Mouse (Mus musculus) forebrain, embryonic 10.5 days (tissue): ENCODE results near the gene Agbl2. TPM values are rescaled to one million over a fixed set of nuclear protein-coding genes. Genes with fewer than 3 reads are reported as not detected.
A peak's percentile ranks its signal among the peaks of the same experiment; 100 is the strongest.

Experiments
- DNase-seq: peaks from one replicate; pipeline ENCODE4 v3.0.0-alpha.2; 2017; ENCODE audit warnings: low spot score; ENCODE audit errors: extremely low spot score
- H3K27ac ChIP-seq: fragments of 300-500 bp; sonication (generic); 2 replicates; pipeline ENCODE4 v1.5.1; 2016; ENCODE audit warnings: mild to moderate bottlenecking
- H3K27me3 ChIP-seq: fragments of 300-500 bp; sonication (generic); 2 replicates; pipeline ENCODE4 v1.6.1; 2016; ENCODE audit warnings: mild to moderate bottlenecking; ENCODE audit not compliant: poor library complexity, severe bottlenecking
- H3K36me3 ChIP-seq: fragments of 300-500 bp; sonication (generic); replicated peaks from 2 replicates; pipeline ENCODE4 v1.6.1; 2016; ENCODE audit warnings: mild to moderate bottlenecking, moderate library complexity
- H3K4me1 ChIP-seq: fragments of 300-500 bp; sonication (generic); 2 replicates; pipeline ENCODE4 v1.6.1; 2016
- H3K4me3 ChIP-seq: fragments of 300-500 bp; sonication (generic); 2 replicates; pipeline ENCODE4 v1.5.1; 2016; ENCODE audit warnings: mild to moderate bottlenecking, moderate library complexity
- H3K9me3 ChIP-seq: fragments of 300-500 bp; sonication (generic); 2 replicates; pipeline ENCODE4 v1.6.1; 2016; ENCODE audit warnings: mild to moderate bottlenecking, moderate library complexity
- WGBS: fragments of 180-500 bp; shearing (Covaris S2); methylation state at CpG from one replicate; pipeline ENCODE4 v1.1.7; 2016; 5-methylcytosine and 5-hydroxymethylcytosine counted together
- polyA plus RNA-seq: library from polyadenylated mRNA; unstranded; fragments of >200 nt; fragmentation: Nextera tagmentation; extraction: Ambion mirVana; gene quantifications from 2 replicates; pipeline ENCODE4 v1.2.1, GENCODE M21; 2016

Gene Agbl2
- polyA plus RNA-seq, 1 experiment from 2014 or later: 0.58 TPM

DNA sequence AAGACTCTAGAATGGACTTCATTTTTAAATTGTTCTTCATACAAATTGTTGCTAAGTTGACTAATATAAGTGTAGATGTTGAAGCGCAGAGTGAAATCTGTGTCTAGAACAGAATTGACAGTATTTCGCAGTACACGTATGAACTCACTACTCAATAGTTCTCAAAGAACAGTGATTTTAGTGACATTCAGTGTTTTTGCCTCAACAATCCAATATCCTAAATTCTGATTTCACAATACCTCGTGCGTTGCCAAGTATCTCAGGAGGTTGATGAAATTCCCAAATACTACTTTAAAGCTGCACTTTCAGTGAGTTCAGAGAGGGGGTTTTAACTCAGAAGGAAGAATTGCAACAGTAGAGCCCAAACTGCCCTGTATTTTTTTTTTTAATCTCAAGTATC lies 65.8 kb downstream of the Agbl2 start:
- peak overlapping the region; percentile 94 for H3K4me3 ChIP-seq
- H3K27ac ChIP-seq: no peak overlapping the region
- H3K27me3 ChIP-seq: no peaks in the 10 kb centered on the region
- 93% methylated on average over 5 of the region's 5 CpGs for WGBS
- H3K36me3 ChIP-seq: peaks cover 42% of the 10 kb centered on the region
- DNase-seq: no peak
- no peaks in the 10 kb centered on the region for H3K9me3 ChIP-seq
- peaks cover 23% of the 10 kb centered on the region for H3K4me1 ChIP-seq

DNA sequence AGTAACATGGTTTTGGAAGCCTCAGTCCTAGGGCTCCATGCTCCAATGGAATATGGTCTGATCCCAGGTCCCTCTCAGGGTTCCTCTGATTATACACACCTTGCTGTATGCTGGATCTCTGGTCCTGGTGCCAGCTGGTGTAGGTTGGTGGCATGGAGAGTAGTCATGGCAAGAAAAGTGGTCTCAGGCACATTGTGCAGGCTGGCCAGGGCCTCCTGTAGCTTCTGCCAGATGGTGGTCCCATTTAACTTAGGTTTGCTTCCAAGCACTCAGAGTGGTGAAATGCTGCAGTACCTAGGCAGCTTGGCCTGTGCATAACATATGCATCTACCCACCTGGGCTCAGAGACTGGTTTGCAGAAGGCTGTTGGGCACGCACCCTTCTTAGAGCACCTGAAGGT lies 67.9 kb downstream of the Agbl2 start:
- H3K4me1 ChIP-seq: peaks cover 23% of the 10 kb centered on the region
- H3K36me3 ChIP-seq: peaks cover 62% of the 10 kb centered on the region
- H3K9me3 ChIP-seq: no peaks in the 10 kb centered on the region
- no peak for DNase-seq
- WGBS: 96% methylated on average over 1 of the region's 1 CpGs
- H3K4me3 ChIP-seq: no peak overlapping the region
- no peak overlapping the region for H3K27ac ChIP-seq
- no peaks in the 10 kb centered on the region for H3K27me3 ChIP-seq

DNA sequence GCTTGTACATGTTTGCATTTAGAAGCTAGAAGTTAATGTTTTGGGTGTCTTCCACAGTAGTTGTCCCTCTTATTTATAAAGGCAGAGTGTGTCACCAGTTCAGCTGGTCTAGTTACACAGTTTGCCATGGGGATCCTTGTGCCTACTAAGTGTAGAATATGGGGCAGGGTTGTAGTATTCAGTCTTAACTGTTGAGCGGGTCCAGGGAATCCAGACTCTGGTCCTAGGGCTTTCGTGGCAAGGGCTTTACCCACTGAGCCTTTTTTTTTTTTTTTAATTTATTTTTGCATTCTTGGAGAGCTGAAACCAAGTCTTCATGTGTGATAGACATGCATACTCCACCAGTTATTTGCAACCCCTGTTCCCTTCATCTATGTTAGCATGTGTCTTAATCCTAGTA lies 79.0 kb downstream of the Agbl2 start:
- Histone ChIP-seq H3K9me3 (no peaks in the 10 kb centered on the region), H3K27ac (no peak overlapping the region), H3K4me1 (peaks cover 11% of the 10 kb centered on the region; the same call in 1 of the 2 replicates), H3K36me3 (peaks cover 99% of the 10 kb centered on the region), H3K4me3 (no peak overlapping the region), H3K27me3 (no peaks in the 10 kb centered on the region)
- 98% methylated on average over 2 of the region's 2 CpGs for WGBS
- DNase-seq: no peak

DNA sequence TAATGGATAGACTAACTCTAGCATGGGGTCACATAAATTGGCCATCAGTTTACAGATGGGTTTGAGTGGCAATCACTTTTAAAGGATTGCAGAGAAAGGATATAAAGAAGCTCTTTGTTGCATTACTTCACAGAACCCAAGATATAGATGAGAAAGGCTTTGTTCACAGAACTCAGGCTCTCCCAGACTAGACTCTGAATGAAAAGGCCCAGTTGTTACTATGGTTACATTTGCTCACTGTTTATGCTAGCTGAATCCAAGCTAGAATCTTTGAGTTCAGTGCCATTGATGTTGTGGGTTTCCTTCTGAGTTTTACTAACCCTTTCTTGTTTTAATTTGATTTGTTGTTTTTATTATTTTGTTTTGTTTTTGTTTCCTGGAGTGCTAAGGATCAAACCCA lies 81.7 kb downstream of the Agbl2 start:
- no peak overlapping the region for H3K4me3 ChIP-seq
- H3K9me3 ChIP-seq: no peaks in the 10 kb centered on the region
- peaks cover 95% of the 10 kb centered on the region for H3K36me3 ChIP-seq
- no peak for DNase-seq
- no peaks in the 10 kb centered on the region for H3K27me3 ChIP-seq
- H3K27ac ChIP-seq: no peak overlapping the region
- peaks cover 11% of the 10 kb centered on the region; the same call in 1 of the 2 replicates for H3K4me1 ChIP-seq

DNA sequence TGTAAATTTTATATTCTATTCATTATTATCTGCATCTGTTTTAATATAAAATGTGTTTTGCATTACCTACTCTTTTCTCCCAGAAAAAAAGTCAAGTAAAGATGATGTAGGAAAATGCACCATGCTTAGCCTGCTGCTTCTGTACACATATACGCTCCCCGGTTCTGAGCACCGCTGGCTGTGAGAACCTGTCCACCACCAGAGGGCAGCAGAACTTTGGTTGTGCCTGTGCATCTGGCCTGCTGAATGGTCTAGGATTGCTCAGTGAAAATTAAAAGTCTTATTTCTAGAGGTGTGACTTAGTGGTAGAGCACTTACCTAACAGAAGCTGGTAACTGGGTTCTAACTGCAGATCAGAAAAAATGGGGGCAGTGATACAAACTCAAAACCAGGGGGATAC lies 84.0 kb downstream of the Agbl2 start:
- 37% methylated on average over 3 of the region's 3 CpGs for WGBS
- H3K36me3 ChIP-seq: peaks cover 72% of the 10 kb centered on the region

DNA sequence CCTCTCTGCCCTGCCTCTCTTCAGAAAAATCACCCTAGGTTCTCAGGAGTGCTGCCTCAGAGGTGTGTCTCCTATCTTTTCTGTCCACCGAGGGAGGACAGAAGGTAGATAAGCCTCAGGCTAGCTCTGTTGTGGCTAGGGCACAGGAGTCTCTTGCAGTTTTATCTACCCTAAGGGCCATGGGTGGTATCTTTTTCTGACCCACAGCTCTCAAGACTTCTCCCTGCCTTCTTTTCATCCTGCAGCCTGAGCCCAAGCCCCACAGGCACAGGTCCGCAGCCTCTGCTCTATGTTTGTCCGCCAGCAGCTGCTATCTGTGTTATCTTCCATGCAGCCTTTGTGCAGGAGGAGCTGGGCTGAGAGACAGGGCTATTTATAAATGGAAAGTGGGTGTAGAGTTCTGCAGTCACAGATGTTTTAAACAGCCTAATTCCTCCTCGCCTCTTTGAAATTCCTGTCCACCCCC lies 87.6 kb downstream of the Agbl2 start:
- Histone ChIP-seq H3K4me1 (no peaks in the 10 kb centered on the region), H3K9me3 (no peaks in the 10 kb centered on the region), H3K27me3 (no peaks in the 10 kb centered on the region), H3K27ac (0 out of 2 replicates have a peak overlapping the region, but pooled peaks have one; percentile 40), H3K36me3 (peaks cover 35% of the 10 kb centered on the region), H3K4me3 (no peak overlapping the region)
- DNase-seq: no peak
- WGBS: 72% methylated on average over 4 of the region's 4 CpGs

More for the DNA sequence above, 84.0 kb downstream of the Agbl2 start:
- DNase-seq: peak; percentile 77
- no peak overlapping the region for H3K27ac ChIP-seq
- H3K9me3 ChIP-seq: no peaks in the 10 kb centered on the region
- H3K4me3 ChIP-seq: no peak overlapping the region
- peaks cover 11% of the 10 kb centered on the region; the same call in 1 of the 2 replicates for H3K4me1 ChIP-seq
- H3K27me3 ChIP-seq: no peaks in the 10 kb centered on the region

DNA sequence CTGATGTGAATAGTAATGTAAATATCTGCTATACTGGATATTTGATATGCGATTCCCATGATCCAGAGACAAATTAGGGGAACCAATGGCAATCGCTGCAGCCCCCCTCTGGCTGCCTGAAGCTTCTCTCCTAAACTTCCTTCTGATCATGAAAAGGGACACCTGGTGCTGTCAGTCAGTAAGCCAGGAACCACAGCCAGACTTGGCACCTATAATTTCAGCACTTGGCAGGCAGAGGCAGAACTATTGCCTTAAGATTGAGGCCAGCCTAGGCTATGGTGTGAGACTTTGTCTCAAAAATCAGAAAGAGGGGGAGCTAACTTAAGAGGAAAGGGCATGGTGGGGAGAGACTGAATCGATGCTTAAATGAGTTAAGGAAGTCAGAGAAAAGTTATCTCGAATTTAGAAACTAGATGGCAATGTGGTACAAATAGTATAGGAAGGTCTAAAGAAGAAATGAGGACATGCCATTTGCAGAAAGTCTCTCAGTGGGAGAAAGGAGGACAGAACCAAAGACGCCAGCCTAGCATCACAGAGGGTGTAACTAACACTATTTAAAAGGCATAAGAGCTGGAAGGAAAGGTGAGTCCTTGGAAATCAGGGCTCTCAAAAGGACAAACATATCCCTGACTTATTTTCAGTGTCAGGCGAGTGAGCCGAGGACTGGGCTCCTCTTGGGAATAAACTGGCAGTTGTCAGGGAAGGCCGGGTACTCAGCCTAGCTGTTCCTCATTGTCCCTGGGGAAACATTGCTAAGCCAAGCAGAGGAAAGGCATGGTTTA lies 88.8 kb downstream of the Agbl2 start:
- H3K9me3 ChIP-seq: no peaks in the 10 kb centered on the region
- H3K4me1 ChIP-seq: no peaks in the 10 kb centered on the region
- H3K27me3 ChIP-seq: no peaks in the 10 kb centered on the region
- H3K4me3 ChIP-seq: no peak overlapping the region
- 78% methylated on average over 8 of the region's 8 CpGs for WGBS
- no peak overlapping the region for H3K27ac ChIP-seq
- DNase-seq: no peak
- peaks cover 23% of the 10 kb centered on the region for H3K36me3 ChIP-seq

DNA sequence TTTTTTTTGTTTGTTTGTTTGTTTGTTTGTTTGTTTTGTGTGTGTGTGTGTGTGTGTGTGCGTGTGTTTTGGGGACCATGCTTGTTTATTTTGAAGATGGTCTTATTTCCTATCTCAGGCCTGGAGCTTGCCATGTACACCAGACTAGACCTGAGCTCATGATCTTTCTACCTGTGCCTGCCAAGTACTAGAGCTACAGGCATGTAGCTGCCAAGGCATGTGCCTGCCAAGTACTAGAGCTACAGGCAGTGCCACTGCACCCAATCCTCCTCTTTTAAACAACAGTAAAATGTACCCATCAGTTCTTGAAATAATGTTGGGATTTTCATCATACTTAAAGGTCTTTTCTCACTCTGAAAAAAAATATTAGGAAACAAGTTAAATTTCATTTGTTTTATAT lies 91.5 kb downstream of the Agbl2 start:
- H3K4me3 ChIP-seq: no peak overlapping the region
- H3K4me1 ChIP-seq: peaks cover 2% of the 10 kb centered on the region
- H3K9me3 ChIP-seq: no peaks in the 10 kb centered on the region
- no peaks in the 10 kb centered on the region; the same call in 1 of the 2 replicates for H3K36me3 ChIP-seq
- H3K27me3 ChIP-seq: 0 out of 2 replicates have a peak, but pooled peaks cover under 1% of the 10 kb centered on the region
- no peak for DNase-seq
- H3K27ac ChIP-seq: no peak overlapping the region
- 89% methylated on average over 1 of the region's 1 CpGs for WGBS

DNA sequence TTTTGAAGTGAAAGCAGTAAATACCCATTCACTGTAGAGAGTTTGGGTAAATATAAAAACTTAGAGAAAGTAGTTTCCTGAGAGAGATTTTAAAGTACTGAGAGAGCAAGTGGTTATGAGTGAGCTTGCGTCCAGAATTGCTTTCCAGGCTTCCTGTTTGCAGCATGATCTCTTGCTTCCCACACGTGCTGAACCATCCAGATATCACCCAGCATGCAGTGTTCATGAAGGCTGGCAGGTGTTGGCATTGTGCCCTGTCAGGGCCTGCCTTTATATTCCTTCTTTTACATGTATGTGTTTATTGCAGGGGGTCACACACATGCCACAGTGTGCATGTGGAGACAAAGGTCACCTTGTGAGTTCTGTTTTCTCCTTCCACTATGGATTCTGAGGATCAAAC lies 92.7 kb downstream of the Agbl2 start:
- 85% methylated on average over 2 of the region's 2 CpGs for WGBS
- peaks cover 5% of the 10 kb centered on the region for H3K27me3 ChIP-seq

DNA sequence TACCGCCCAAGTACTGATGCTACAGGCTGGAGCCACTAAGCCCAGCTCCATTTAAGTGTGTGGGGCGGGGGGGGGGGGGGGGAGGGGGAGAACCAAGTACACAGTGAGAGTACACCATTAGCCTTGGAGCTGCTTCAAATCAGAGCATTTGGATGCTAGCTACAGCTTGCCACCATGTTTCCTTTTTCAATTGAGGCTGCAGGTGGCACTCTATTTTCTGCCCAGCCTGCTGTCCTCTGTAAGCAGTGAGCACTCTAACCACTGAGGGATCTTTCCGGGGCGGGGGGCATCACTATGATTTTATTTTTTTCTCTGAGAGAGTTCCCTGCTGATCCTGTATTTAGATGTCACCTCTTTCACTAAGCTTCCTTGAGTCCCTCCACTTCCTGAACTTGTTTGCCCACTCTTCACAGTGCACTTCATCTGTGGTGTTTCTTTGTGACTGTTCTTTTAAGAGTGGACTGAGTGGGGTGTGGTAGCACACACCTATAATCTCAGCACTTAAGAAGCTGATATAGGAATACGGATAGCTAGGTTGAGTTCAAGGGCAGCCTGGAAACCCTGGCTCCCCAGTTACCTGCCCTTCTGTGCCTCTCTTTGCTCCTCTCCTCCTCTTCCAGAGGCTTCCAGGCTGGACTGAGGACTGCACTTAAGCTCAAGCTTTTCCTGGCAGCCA lies 95.2 kb downstream of the Agbl2 start:
- Histone ChIP-seq H3K27me3 (peaks cover 16% of the 10 kb centered on the region), H3K4me3 (no peak overlapping the region), H3K27ac (no peak overlapping the region), H3K4me1 (peaks cover 24% of the 10 kb centered on the region), H3K36me3 (no peaks in the 10 kb centered on the region), H3K9me3 (no peaks in the 10 kb centered on the region)
- no peak for DNase-seq
- 62% methylated on average over 5 of the region's 5 CpGs for WGBS

More for the DNA sequence above, 92.7 kb downstream of the Agbl2 start:
- Histone ChIP-seq H3K27ac (no peak overlapping the region), H3K9me3 (no peaks in the 10 kb centered on the region), H3K4me3 (no peak overlapping the region), H3K4me1 (peaks cover 14% of the 10 kb centered on the region), H3K36me3 (no peaks in the 10 kb centered on the region)
- no peak for DNase-seq

DNA sequence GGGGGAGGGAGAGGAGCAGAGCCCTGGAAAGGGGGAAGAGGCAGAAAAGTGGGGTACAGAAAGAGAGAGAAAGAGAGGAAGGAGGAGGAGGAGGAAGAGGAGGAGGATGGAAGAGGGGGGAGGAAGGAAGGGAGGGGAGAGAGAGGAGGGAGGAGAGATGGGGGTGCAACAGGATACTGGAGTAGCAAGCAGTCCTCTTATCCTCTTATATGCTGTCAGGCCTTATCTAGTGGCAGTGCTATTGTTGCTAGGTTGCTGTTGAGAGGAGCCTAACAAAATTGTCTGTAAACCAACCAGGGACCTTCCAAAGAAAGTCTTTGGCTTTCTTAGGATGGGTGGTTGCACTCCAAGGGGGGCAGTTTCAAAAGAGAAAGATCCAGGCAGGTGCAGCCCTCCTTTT lies 96.9 kb downstream of the Agbl2 start:
- Histone ChIP-seq H3K27me3 (peaks cover 24% of the 10 kb centered on the region), H3K4me3 (no peak overlapping the region), H3K9me3 (no peaks in the 10 kb centered on the region; the same call in 1 of the 2 replicates), H3K4me1 (peaks cover 25% of the 10 kb centered on the region), H3K27ac (no peak overlapping the region), H3K36me3 (no peaks in the 10 kb centered on the region)
- DNase-seq: no peak

DNA sequence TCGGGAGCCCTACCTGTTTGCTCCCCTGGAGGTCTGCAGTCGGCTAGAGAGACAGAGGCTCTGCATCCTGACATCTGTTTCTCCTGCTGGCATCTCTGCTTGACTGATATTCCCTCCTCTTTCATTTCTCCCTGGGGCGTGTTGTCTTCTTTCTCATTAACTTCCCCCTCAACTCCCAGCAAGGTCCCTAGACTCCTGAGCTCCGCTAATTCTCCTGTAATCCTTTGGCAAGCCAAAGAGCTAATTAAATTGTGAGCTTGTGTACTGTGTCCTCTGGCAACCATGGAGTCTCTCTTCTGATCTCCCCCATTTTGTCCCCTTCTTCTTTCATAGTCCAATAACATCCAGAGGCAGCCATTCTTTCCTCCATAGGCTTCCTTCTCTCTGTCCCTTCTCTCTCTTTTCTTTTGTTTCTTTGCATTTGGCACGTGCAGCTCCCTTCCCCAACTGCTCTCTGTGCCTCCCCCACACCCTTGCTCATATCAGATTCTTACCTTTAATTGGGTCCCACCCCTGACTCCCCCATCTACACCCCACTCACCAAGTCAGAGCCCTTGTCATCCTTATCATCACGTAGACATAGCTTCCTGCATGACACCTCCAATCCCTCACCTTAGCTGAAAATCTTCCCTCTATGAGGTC lies 97.7 kb downstream of the Agbl2 start:
- Histone ChIP-seq H3K9me3 (no peaks in the 10 kb centered on the region; the same call in 1 of the 2 replicates), H3K4me1 (peaks cover 34% of the 10 kb centered on the region), H3K4me3 (no peak overlapping the region), H3K36me3 (no peaks in the 10 kb centered on the region), H3K27ac (no peak overlapping the region), H3K27me3 (peaks cover 32% of the 10 kb centered on the region)
- WGBS: 13% methylated on average over 6 of the region's 6 CpGs
- no peak for DNase-seq

DNA sequence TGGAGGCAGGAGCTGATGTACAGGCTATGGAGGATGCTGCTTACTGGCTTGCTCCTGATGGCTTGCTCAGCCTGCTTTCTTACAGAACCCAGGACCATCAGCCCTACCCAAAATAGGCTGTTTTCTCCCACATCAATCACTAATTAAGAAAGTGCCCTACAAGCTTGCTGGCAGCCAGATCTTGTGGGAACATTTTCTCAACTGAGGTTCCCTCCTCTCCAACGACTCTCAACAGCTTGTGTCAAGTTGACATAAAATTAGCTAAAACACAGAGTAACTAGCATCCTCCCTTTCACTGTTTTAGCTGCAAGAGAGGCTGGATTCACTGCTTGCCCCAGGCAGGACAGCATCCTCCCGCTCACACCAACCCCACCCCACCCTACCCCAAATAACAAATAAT lies 99.3 kb downstream of the Agbl2 start:
- 85% methylated on average over 2 of the region's 2 CpGs for WGBS
- no peaks in the 10 kb centered on the region; the same call in 1 of the 2 replicates for H3K9me3 ChIP-seq
- no peak for DNase-seq
- H3K36me3 ChIP-seq: no peaks in the 10 kb centered on the region
- H3K4me1 ChIP-seq: peaks cover 49% of the 10 kb centered on the region
- H3K4me3 ChIP-seq: no peak overlapping the region
- H3K27me3 ChIP-seq: peaks cover 48% of the 10 kb centered on the region
- H3K27ac ChIP-seq: no peak overlapping the region
